In the genomic region with DNA sequence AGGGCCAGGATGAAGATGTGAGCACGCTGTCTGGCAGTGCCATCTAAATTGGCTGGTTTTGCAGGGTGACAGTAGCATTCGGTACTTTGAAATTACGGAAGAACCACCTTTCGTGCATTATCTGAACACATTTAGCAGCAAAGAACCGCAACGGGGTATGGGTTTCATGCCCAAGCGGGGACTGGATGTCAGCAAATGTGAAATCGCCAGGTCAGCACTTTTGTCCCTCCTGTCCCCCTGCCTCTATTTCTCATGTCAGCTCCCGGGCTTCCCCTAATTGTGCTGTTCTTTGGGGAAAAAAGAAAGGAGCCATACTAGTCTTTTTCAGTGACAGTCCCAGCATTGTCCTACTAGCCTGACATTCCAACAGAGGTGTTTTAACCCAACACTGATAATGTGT, we compare ENCODE assay signal across 10 mouse cellular contexts. TPM values are rescaled to one million over a fixed set of nuclear protein-coding genes. Genes with fewer than 3 reads are reported as not detected.
"Had no signal": no experiment of that assay in that cellular context is flagged by ENCODE, and none has a peak within 500 bp of the region (broad histone marks: within the 10 kb centered on the region; RNA-seq: fewer than 3 reads in every experiment).

No protein-coding gene starts in this region.

- H3K9me3 ChIP-seq: midbrain, embryonic 10.5 days; midbrain, embryonic 12.5 days; neural tube, embryonic 13.5 days; neural tube, embryonic 15.5 days; stomach, embryonic 15.5 days had no signal

- H3K4me3 ChIP-seq: midbrain, embryonic 12.5 days; myocyte; neural tube, embryonic 13.5 days; neural tube, embryonic 15.5 days; stomach, embryonic 15.5 days had no signal

- H3K27ac ChIP-seq: liver, embryonic 14.5 days; midbrain, embryonic 12.5 days; neural tube, embryonic 13.5 days; neural tube, embryonic 15.5 days; stomach, embryonic 15.5 days; stomach, postnatal 0 days had no signal

- H3K9ac ChIP-seq: liver, embryonic 14.5 days; lung, embryonic 14.5 days; midbrain, embryonic 12.5 days; neural tube, embryonic 13.5 days; neural tube, embryonic 15.5 days; stomach, embryonic 15.5 days had no signal

RNA-seq across cellular contexts. Expression of a gene that starts 6.2 kb away (rescaled TPM):
- total RNA-seq: megakaryocyte-erythroid progenitor cell, adult 5-6 weeks had no signal
- polyA plus RNA-seq: midbrain, embryonic 10.5 days had no signal
